Mouse (Mus musculus) lung, adult 2 months (tissue): ENCODE measurements around the gene Magi2.

Experiments
- CTCF ChIP-seq: fragments of 200-500 bp; IDR thresholded peaks from 2 replicates; pipeline ENCODE4 v1.5.1; 2011; ENCODE audit warnings: mild to moderate bottlenecking, low read length, control low read depth; ENCODE audit not compliant: insufficient read depth
- POLR2A ChIP-seq: fragments of 200-500 bp; IDR thresholded peaks from 2 replicates; pipeline ENCODE4 v1.6.1; 2011; ENCODE audit warnings: low read depth, mild to moderate bottlenecking, control low read depth, low read length, borderline replicate concordance; ENCODE audit errors: extremely low read depth

DNA sequence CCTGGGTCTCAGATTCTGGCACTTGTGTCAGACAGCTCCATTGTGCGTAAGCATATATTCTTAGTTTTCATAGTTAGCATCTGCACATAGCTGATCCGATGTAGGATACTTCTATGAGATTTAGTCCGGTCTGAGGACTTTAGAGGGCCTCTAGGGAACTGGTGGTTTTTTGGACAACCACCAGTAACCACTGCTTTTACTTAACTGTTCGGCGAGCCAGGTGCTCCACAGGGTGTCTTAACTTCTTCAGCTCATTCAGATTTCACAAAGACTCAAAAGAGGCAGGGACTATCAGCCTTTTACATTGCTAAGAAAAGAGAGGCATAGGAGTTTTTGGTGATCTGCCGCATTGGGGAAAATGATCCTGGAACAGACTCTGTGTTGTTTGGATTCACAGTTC, 1453.1 kb downstream of the Magi2 start:
- TF ChIP-seq CTCF: no peak
- TF ChIP-seq POLR2A: no peak
